Mouse (Mus musculus): ENCODE measurements around the gene Phf20.

The Phf20 gene

DNA sequence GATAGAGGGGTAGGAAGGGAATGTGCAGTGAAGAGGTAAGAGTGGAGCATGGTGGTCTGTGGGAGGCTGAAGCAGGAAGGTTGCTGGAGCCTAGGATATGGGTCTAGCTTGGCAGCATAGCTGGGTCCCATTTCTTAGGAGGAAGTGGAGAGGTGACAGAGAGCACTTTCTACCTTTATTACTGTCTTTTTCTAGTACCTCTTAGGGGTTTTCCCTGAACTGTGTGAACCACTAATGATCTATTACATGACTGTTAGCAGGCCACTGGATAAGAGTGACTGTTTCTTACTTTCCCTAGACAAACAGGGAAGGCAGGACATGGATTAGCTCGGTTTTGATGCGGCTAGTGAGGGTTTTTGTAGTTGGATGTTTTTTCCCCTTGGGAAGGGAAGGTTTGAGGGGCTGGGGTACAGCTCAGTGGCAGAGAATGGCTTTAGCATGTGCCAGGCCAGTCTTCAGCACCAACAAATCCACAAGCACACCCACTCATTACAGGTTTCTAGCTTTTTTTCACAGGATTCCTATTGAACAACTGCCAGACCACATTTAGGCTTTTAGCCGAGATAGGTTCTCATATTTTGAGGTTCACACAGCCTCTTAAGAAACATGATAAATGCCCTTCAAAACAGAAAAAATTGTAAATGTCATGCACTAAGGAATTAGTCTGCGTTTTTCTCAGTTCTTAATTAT is 67.1 kb downstream of the Phf20 start:
- no peak for DNase-seq (ENCODE audit: low spot score in 2 of 2)

- DNase-seq (ENCODE audit: low spot score in 2 of 2), result no peak
These were observed 71.4 kb downstream of the Phf20 start for GRCm38 (mm10) chr2:156267636-156268035.

DNA sequence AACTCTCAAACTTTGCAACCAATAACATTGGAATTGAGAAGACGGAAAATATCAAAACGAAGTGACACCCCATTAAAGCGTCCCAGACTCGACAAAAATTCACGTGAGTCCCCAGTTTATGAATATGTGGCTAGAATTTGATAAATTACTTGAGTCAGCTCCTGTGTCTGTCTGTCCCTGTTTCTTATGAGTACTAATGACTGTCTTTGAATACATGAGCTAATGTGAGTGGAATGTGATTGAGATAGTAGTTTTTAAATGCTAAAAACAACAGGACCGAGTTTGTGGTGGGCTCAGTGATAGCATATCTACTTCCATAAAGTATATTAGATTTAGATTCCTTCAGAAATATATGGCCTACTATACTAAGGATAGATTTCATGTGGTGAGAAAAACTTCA is 76.3 kb downstream of the Phf20 start:
- DNase-seq (ENCODE audit: low spot score in 2 of 2), result no peak

GRCm38 (mm10) chr2:156278226-156279017 is 82.2 kb downstream of the Phf20 start:
- peak; percentile 75 to 84 for DNase-seq (ENCODE audit: low spot score in 2 of 2)

DNA sequence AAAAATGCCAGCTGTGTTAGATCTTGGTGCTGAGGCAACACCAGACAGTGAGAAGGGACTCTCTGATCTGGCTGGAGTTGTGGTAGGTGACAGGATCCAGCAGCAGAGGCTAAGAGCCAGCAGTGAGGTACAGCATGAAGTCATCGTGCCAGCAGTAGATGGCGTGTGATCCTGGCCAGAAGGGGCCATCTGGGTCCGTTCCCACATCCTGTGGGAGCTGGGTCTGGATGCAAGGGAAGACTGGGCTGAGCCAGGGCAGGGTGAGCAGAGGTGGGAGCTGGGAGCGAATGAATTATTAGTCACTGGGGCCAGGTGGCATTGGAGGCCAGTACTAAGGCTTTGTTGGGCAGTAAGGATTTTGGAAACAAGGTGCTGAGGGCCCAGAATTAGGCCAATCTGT is 85.0 kb downstream of the Phf20 start:
- DNase-seq (ENCODE audit: low spot score in 2 of 2), result no peak

DNA sequence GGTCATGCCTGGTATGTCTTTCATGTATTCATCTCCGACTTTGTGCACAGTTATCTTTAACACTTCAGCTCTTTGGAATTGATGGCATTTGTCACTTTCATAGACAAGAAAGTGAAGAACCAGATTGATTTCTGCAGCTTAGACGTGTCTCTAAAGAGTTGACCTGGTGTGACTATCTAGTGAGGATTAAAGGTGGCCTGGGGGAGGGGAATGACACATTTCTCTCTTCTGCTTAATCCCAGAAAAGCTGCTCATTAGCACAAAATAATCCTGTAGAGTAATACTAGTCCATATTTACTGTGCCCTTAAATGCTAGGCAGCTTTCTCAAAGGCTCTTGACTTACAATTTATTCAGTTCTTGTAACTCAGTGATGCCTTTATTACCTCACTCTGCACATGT is 88.9 kb downstream of the Phf20 start:
- DNase-seq (ENCODE audit: low spot score in 2 of 2), result no peak

DNA sequence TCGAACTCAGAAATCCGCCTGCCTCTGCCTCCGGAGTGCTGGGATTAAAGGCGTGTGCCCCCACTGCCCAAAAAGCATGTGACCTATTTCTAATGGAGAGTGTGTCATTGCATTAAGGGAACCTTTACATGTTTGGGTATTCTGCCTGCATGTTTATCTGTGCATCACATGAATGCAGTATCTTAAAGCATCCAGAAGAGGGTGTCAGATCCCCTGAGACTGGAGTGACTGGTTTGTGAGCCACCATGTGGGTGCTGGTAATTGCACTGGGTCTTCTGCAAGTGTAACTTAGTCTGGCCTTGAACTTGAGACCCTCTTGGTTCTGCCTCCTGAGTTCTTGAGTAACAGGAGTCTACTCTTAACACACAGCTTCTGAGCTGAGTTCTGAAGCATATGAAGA is 90.5 kb downstream of the Phf20 start:
- no peak for DNase-seq (ENCODE audit: low spot score in 2 of 2)

GRCm38 (mm10) chr2:156288222-156288621 is 92.0 kb downstream of the Phf20 start:
- no peak for DNase-seq (ENCODE audit: low spot score in 2 of 2)

DNA sequence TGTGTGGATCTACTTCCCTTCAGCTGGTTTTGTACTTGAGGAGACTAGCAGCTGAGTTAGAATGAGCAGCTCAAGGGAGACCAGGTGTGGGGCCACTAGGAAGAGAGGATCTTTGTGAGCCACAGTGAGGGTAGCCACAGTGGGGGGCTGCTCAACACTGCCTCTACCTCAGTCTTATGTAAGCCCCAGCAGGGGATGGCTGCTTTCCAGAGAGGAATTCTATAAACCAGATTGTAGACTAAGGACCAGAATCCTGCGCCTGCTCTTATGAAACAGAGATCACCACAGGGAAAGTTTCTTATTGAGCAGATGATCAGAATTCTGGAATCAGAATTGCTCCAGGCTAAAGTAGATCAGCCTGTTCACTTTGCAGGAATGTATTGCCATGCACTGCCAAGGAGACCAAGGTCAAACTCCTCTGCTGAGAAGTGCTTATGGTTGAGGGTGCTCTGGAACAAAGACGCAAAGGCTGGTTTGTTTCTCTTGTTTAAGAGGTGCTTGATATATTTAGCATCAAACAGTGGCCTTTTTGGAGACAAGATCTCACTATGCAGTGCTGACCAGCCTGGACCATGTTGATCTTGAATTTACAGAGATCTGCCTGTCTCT is 93.4 kb downstream of the Phf20 start:
- no peak for DNase-seq (ENCODE audit: low spot score in 2 of 2)

GRCm38 (mm10) chr2:156291998-156292397 is 95.7 kb downstream of the Phf20 start:
- no peak for DNase-seq (ENCODE audit: low spot score in 2 of 2)

- DNase-seq (ENCODE audit: low spot score in 2 of 2), result peak in 1 of 2 experiments; percentile 28
These were observed 99.4 kb downstream of the Phf20 start for GRCm38 (mm10) chr2:156295601-156296063.

GRCm38 (mm10) chr2:156296190-156296589 is 99.9 kb downstream of the Phf20 start:
- no peak for DNase-seq (ENCODE audit: low spot score in 2 of 2)

- DNase-seq (ENCODE audit: low spot score in 2 of 2), result no peak
These were observed 101.4 kb downstream of the Phf20 start for GRCm38 (mm10) chr2:156297653-156298052.

DNA sequence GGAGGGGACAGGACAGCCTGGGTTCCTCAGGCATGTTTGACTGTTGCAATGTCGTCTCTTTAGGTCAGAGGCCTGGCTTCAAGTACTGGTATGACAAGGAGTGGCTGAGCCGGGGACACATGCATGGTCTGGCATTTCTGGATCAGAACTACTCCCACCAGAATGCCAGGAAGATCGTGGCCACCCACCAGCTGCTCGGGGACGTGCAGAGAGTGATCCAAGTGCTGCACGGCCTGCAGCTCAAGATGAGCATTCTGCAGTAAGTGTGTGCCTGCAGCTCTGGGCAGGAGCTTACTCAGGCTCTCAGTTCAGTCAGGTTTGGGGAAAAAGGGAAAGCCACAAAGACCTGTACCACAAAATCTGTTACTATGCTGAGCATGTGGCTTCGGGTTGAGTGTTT is 102.2 kb downstream of the Phf20 start:
- DNase-seq (ENCODE audit: low spot score in 2 of 2), result no peak

- DNase-seq (ENCODE audit: low spot score in 2 of 2), result no peak
These were observed 105.8 kb downstream of the Phf20 start for GRCm38 (mm10) chr2:156302063-156302462.

- DNase-seq (ENCODE audit: low spot score in 2 of 2), result no peak
These were observed 108.1 kb downstream of the Phf20 start for GRCm38 (mm10) chr2:156304351-156304750.

GRCm38 (mm10) chr2:156305818-156306217 is 109.6 kb downstream of the Phf20 start:
- peak; percentile 17 to 30 for DNase-seq (ENCODE audit: low spot score in 2 of 2)

DNA sequence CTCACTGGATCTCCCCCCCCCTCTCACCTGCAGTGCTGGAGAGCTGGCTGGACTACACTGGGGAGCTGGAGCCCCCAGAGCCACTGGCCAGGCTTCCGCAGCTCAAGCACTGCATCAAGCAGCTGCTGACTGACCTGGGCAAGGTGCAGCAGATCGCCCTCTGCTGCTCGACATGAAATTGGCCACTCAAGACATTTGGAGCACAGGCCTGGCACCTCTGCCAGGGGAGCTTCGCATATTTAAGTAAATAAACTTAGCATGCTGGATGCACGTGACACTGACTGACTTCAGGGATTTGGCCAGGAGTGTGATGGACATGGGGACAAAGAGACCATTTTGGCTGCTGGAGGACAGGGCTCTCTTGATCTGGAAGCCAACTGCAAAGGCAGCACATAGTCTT is 111.0 kb downstream of the Phf20 start:
- DNase-seq (ENCODE audit: low spot score in 2 of 2), result no peak

DNA sequence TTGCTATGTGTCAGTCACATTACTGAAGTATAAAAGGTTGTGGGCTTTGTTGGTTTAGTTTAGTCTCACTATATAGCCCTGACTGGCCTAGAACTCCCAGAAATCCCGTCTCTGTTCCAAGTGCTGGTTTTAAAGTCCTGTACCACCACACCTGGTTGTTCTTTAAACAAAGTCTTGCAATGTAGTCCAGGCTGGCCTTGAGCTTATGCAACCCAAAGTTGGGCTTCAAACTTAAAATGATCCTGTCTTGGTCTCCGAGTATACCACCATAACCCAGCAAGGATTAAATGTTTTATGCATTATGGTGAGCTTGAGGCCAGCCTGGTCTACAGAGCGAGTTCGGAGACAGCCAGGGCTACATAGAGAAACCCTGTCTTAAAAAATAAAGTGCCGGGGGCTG is 113.7 kb downstream of the Phf20 start:
- no peak for DNase-seq (ENCODE audit: low spot score in 2 of 2)

- DNase-seq (ENCODE audit: low spot score in 2 of 2), result no peak
These were observed 114.2 kb downstream of the Phf20 start for GRCm38 (mm10) chr2:156310455-156310854.

DNA sequence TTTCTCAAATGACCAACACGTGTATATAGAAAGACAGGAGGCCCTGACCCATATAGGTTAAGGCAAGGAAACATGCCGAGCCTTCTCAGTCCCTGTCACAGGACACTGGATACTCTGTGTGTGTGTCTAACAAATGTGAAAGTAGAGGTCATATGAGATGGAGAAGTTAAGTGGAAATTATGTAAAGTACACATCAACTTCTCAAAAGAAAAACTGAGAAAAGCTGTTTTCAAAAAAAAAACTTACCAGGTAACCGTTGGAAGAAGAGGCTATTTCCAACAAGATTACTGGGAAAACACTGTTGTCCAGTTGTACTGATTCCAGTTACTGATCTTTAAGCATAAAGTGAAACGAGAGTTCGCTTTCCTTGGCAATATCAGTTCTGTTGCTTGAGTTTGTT is 114.7 kb downstream of the Phf20 start:
- no peak for DNase-seq (ENCODE audit: low spot score in 2 of 2)

GRCm38 (mm10) chr2:156311441-156311840 is 115.2 kb downstream of the Phf20 start:
- DNase-seq (ENCODE audit: low spot score in 2 of 2), result peak; percentile 7 to 9

DNA sequence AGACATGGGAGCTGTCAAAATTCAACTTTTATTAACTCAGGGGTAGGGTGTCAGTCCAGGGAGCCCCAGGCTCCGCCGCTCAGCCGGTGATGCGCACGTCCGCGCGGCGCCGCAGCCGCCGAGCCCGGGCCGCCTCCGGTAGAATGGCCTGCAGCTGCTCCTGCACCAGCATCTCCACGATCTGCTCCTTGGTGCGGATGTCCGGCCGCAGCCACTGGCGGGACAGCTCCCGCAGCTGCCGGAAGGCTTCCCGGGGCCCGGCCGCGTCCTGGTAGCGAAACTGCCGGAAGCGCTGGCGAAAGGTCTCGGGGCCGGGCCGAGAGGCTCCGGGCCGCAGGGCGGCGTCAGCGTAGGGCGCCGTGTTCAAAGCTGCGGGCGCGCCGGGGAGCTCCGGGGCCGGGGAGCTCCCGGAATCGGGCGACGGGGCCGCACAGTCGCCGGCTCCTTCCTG is 115.6 kb downstream of the Phf20 start:
- no peak for DNase-seq (ENCODE audit: low spot score in 2 of 2)
